Mouse (Mus musculus) heart, embryonic 10.5 days (tissue): ENCODE measurements around the gene Kri1. TPM values are rescaled to one million over a fixed set of nuclear protein-coding genes. Genes with fewer than 3 reads are reported as not detected.
"Not testable (repeated sequence)": the region's sequence is repeated elsewhere in the genome, so short reads cannot be mapped to it uniquely, and the experiment has no call there.

Source experiments
- DNase-seq: peaks from one replicate; pipeline ENCODE4 v3.0.0-alpha.2; 2017; ENCODE audit warnings: low spot score
- H3K27ac ChIP-seq: fragments of 300-500 bp; sonication (generic); 2 replicates; pipeline ENCODE4 v1.5.1; 2016; ENCODE audit warnings: mild to moderate bottlenecking
- H3K27me3 ChIP-seq: fragments of 300-500 bp; sonication (generic); 2 replicates; pipeline ENCODE4 v1.6.1; 2016; ENCODE audit warnings: mild to moderate bottlenecking; ENCODE audit not compliant: poor library complexity, insufficient read depth, severe bottlenecking
- H3K36me3 ChIP-seq: fragments of 300-500 bp; sonication (generic); 2 replicates; pipeline ENCODE4 v1.6.1; 2016; ENCODE audit warnings: mild to moderate bottlenecking, moderate library complexity
- H3K4me1 ChIP-seq: fragments of 300-500 bp; sonication (generic); 2 replicates; pipeline ENCODE4 v1.6.1; 2016; ENCODE audit warnings: mild to moderate bottlenecking
- H3K4me3 ChIP-seq: fragments of 300-500 bp; sonication (generic); 2 replicates; pipeline ENCODE4 v1.5.1; 2016; ENCODE audit warnings: mild to moderate bottlenecking, moderate library complexity
- H3K9me3 ChIP-seq: fragments of 300-500 bp; sonication (generic); 2 replicates; pipeline ENCODE4 v1.6.1; 2016; ENCODE audit warnings: mild to moderate bottlenecking, moderate library complexity
- WGBS: fragments of 180-500 bp; shearing (Covaris S2); methylation state at CpG from one replicate; pipeline ENCODE4 v1.1.7; 2016; 5-methylcytosine and 5-hydroxymethylcytosine counted together
- polyA plus RNA-seq: library from polyadenylated mRNA; unstranded; fragments of >200 nt; fragmentation: Nextera tagmentation; extraction: Ambion mirVana; gene quantifications from 2 replicates; pipeline ENCODE4 v1.2.1, GENCODE M21; 2016

The Kri1 gene
- polyA plus RNA-seq, 1 experiment from 2014 or later: 21.3 TPM

DNA sequence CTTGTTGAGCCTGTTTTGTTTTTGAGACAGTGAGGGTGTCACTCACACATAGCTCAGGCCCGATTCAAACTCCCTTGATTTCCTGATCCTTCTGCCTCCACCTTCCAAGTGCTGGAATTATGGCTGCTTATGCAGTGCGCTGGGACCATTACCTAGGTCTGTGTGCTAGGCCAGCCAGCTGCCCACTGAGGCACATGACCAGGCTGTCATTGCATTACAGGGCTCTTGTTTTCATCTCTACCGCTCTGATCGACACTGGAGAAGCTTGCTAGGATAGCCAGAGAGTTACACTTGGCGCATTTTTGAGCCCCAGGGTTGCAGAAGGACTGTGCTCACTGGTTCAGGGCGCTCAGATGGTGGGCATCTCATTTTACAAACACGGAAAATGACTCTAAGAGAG, 23.9 kb upstream of the Kri1 start:
- Histone ChIP-seq H3K27me3 (peaks cover 19% of the 10 kb centered on the region), H3K27ac (no peak overlapping the region), H3K4me3 (peak overlapping the region; percentile 45), H3K9me3 (no peaks in the 10 kb centered on the region), H3K36me3 (no peaks in the 10 kb centered on the region), H3K4me1 (peaks cover 17% of the 10 kb centered on the region)
- DNase-seq: no peak
- WGBS: 25% methylated on average over 7 of the region's 7 CpGs

DNA sequence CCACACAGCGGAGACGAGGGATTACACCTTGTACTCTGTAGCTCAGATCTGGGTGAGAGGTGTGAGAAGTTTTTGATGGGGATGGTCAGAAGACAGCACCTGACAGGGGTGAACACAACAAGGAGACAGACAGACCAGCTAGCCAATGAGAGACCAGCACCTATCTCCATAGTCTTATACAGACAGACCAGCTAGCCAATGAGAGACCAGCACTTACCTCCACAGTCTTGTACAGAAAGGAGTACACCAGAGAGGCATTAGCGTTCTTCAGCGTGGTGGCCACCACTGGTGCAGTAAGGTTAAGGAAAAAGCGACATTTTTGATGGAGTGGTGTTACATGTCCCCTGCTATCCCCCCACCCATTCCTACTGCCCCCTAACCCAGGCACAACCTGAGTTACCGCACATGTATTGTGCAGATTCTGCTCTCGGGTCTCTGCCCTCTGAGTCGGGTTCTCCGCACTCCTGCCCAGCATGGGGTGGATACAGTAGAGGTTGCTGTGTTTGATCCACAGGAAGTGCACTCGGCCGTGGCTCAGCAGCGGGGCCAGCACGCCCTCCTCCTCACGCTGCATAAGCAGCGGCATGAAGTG, 21.5 kb upstream of the Kri1 start:
- H3K4me1 ChIP-seq: peaks cover 19% of the 10 kb centered on the region
- H3K4me3 ChIP-seq: 0 out of 2 replicates have a peak overlapping the region, but pooled peaks have one; percentile 22
- 68% methylated on average over 15 of the region's 15 CpGs for WGBS
- H3K27ac ChIP-seq: no peak overlapping the region
- peaks cover 19% of the 10 kb centered on the region for H3K27me3 ChIP-seq
- H3K9me3 ChIP-seq: no peaks in the 10 kb centered on the region
- no peaks in the 10 kb centered on the region for H3K36me3 ChIP-seq
- DNase-seq: no peak

DNA sequence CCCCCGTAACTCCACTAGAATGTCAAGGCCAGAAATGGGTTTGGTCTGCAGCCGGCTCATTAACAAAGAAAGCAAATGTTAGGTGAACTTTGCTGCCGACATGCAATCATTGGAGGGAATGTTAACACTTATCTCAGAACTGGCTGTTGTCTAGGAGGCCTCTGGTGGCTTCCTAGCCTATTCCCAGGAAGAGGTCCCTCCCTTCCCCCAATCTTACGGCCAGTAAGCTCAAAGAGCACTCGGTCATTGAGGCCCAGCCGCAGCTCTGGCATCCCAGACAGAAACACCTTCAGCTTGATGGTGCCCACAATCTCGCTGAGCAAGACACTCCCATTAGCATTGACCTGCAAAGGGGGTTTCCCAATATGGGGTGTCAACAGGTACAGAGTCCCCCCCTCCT, 17.3 kb upstream of the Kri1 start:
- no peaks in the 10 kb centered on the region for H3K27me3 ChIP-seq
- no peak overlapping the region for H3K27ac ChIP-seq
- DNase-seq: no peak
- no peak overlapping the region for H3K4me3 ChIP-seq
- H3K36me3 ChIP-seq: no peaks in the 10 kb centered on the region
- WGBS: 73% methylated on average over 7 of the region's 7 CpGs
- no peaks in the 10 kb centered on the region for H3K9me3 ChIP-seq
- H3K4me1 ChIP-seq: peaks cover 11% of the 10 kb centered on the region

DNA sequence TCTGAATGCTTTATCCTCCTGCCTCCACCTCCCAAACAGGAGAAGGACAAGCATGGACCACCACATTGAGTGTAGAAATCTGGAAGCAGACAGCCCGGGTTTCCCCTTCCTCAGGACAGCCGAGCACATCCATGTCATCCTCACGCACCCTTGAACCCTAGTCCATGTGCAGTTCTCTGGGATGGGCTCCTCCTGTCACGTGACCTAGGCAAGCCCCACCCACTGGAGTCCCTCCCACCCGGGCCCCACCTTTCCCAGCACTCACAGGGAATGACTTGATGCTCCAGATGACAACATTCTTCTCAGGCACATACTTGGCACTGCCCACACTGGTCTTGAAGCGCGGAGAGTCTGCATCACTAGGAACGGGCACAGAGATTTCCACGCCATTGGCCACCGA, 11.2 kb upstream of the Kri1 start:
- WGBS: 81% methylated on average over 10 of the region's 10 CpGs

DNA sequence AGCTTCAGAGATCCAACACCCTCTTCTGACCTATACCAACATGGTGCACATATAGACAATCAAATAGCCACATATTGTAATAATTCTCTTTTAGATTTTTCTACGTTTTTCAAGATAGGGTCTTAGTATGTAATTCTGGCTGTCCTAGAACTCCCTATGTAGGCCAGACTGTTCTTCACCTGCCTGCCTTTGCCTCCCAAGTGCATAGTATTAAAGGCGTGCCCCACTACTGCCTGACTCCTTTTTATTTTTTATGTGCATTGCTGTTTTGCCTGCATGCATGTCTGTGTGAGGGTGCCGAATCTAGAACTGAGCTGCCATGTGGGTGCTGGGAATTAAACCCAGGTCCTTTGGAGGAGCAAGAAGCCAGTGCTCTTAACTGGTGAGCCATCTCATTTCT, 4.5 kb upstream of the Kri1 start:
- 91% methylated on average over 3 of the region's 3 CpGs for WGBS
- Histone ChIP-seq H3K27me3 (no peaks in the 10 kb centered on the region), H3K9me3 (no peaks in the 10 kb centered on the region), H3K4me3 (no peak overlapping the region), H3K36me3 (peaks cover 8% of the 10 kb centered on the region), H3K27ac (peak overlapping the region; percentile 64; the same call in 1 of the 2 replicates), H3K4me1 (peaks cover 27% of the 10 kb centered on the region)
- no peak for DNase-seq

More for the DNA sequence above, 11.2 kb upstream of the Kri1 start:
- H3K4me3 ChIP-seq: no peak overlapping the region
- DNase-seq: no peak
- H3K27me3 ChIP-seq: no peaks in the 10 kb centered on the region
- no peaks in the 10 kb centered on the region for H3K36me3 ChIP-seq
- H3K27ac ChIP-seq: no peak overlapping the region
- H3K4me1 ChIP-seq: no peaks in the 10 kb centered on the region
- H3K9me3 ChIP-seq: no peaks in the 10 kb centered on the region

DNA sequence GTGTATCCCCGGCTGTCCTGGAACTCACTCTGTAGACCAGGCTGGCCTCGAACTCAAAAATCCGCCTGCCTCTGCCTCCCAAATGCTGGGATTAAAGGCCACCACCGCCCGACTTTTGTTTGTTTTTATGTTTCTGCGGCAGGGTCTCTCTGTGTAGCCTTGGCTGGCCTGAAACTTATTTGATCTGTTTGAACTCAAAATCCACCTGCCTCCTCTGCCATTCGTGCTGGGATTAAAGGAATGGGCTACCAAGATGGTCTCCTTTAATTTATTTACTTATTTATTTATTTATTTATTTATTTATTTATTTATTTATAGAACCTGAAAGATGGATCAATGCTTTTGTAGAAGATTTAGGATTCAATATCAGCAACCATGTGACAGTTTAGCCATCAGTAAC, 4.1 kb upstream of the Kri1 start:
- Histone ChIP-seq H3K27ac (peak overlapping the region; percentile 86), H3K4me1 (peaks cover 31% of the 10 kb centered on the region), H3K4me3 (peak overlapping the region; percentile 92)
- not testable (repeated sequence) for H3K36me3 ChIP-seq, H3K27me3 ChIP-seq, DNase-seq, H3K9me3 ChIP-seq
- WGBS: 18% methylated on average over 7 of the region's 7 CpGs

DNA sequence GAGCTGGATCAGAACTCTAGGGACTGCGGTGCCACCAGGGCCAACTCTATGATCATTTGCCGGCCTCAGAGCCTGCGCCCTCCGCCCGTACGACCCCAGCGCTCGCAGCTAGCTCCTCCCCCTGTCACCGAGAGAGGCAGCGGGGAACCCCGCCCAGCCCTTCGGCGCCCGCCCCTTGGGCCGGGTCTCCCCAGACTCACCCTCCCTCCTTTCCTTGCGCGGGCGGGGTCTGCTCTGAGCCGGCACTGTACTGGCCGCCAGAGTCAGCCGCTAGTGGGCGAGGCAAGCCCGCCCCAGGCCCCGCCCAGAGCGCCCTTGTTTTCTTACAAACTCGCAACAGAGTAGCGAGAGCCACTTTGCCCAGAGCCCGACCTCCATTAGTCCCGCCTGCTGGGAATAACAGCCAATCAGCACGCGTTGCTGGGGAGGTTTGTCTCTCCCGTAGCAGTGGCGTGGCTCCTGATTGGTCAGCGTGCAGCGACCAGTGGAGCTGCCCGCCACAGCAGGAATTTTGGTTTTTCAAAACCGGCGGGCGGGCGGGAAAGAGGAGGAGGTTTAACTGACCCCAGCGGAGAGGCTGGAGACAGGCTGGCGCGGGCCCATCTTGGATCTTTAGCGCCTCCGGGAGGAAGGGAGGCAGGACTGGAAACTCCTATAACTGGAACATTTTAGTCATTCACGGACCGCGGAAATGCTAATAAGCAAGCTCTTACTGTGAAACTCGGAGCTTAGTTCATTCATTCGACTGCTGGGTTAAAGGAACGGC, 3.4 kb upstream of the Kri1 start, which contains the start of gene Cdkn2d:
Gene Cdkn2d (minus strand): TSS at position 386 of the 766 bp plus-strand sequence.
- H3K9me3 ChIP-seq: no peaks in the 10 kb centered on the region
- H3K27ac ChIP-seq: peak within 1 kb of the TSS; percentile 89
- peaks cover 38% of the 10 kb centered on the region for H3K4me1 ChIP-seq
- DNase-seq: peak; percentile 100
- peak within 1 kb of the TSS; percentile 92 for H3K4me3 ChIP-seq
- WGBS: under 1% methylated on average over 43 of the region's 51 CpGs
- H3K36me3 ChIP-seq: peaks cover 11% of the 10 kb centered on the region
- no peaks in the 10 kb centered on the region for H3K27me3 ChIP-seq

DNA sequence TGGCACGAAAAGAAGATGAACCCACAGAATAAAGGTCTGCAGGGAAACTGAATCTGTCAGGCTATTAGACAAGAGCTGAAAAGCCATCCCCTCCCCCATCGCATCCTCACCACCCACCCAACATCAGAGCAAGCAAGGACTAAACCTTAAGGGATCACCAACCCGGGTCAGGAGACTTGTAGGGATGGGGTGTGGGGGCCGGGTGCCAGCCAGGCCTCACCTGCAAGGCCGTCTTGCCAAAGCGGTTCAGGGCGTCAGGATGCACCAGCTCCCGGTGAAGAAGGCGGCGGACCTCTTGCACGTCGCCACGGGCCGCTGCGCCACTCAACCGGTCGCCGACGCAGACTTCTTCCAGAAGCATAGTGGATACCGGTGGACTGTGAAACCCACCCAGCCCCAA, 2.8 kb upstream of the Kri1 start:
- WGBS: under 1% methylated on average over 20 of the region's 20 CpGs
- peaks cover 15% of the 10 kb centered on the region for H3K36me3 ChIP-seq
- peak overlapping the region; percentile 89 for H3K27ac ChIP-seq
- H3K4me3 ChIP-seq: peak overlapping the region; percentile 92
- H3K9me3 ChIP-seq: no peaks in the 10 kb centered on the region
- DNase-seq: no peak
- H3K27me3 ChIP-seq: no peaks in the 10 kb centered on the region
- H3K4me1 ChIP-seq: peaks cover 38% of the 10 kb centered on the region

DNA sequence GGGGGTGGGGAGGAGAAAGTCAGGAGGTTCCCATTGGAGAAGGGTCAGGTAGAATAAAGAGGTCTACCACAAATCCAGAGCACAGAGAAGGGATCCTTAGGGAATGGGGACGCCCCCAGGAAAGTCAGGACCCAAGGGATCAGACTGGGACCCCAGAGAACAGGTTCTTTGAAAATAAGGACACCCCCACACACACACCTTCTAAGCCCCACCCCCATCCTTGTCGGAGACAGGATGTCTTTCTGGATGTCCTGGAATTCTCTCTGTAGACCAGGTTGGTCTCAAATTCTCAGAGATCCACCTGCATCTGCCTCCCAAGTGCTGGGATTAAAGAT, 1.5 kb upstream of the Kri1 start:
- H3K4me1 ChIP-seq: peaks cover 38% of the 10 kb centered on the region
- no peak for DNase-seq
- H3K36me3 ChIP-seq: peaks cover 26% of the 10 kb centered on the region
- no peaks in the 10 kb centered on the region for H3K27me3 ChIP-seq
- peak overlapping the region; percentile 92 for H3K4me3 ChIP-seq
- H3K9me3 ChIP-seq: no peaks in the 10 kb centered on the region
- peak overlapping the region; percentile 92 for H3K27ac ChIP-seq
- 81% methylated on average over 2 of the region's 2 CpGs for WGBS

DNA sequence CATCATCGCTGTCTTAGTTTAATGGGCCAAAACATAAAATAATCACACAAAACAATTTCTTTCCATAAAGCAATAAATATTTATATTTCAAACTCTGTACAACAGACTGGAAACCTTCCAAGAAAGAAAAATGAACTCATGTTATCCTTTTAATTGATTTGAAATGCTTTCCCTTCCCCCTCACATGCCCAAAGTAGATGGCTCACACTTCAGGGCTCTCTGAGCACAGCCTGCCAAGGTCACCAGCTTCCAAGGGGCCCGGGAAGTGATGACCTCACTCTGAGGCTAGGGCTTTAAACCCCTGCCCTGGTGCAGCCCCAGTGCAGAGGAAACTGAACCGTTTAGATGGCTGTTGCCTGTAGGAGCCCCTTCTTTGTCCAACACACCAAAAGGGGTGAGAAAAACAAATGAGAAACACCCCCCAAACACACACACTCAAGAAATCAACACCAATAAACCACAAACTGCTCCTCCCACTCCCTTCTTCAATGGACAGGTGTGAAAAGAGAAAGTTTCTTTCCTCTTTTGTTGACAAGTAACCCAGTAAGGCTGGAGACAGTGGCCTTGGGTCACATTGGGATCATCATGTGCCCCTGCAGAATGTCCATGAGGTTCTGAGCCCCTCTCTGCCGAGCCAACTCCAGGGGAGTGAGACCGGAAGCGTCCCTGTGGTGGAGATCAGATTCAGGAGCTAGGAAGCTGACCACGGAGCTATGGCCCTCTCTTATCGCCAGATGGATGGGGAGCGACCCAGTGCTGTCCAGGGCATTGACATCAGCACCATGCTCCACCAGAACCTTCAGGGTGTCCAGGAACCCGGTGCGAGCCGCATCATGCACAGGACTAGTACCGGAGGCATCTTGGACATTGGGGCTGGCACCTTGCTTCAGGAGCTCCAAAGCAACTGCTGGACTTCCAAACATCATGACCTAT, 901 bp upstream of the Kri1 start:
- 73% methylated on average over 13 of the region's 13 CpGs for whole genome bisulfite sequencing
- no peaks in the 10 kb centered on the region for H3K9me3 ChIP-seq
- DNase-seq: no peak
- H3K27ac ChIP-seq: peak overlapping the region; percentile 92
- peaks cover 33% of the 10 kb centered on the region for H3K36me3 ChIP-seq
- H3K27me3 ChIP-seq: no peaks in the 10 kb centered on the region
- H3K4me3 ChIP-seq: peak overlapping the region; percentile 92
- peaks cover 38% of the 10 kb centered on the region for H3K4me1 ChIP-seq

DNA sequence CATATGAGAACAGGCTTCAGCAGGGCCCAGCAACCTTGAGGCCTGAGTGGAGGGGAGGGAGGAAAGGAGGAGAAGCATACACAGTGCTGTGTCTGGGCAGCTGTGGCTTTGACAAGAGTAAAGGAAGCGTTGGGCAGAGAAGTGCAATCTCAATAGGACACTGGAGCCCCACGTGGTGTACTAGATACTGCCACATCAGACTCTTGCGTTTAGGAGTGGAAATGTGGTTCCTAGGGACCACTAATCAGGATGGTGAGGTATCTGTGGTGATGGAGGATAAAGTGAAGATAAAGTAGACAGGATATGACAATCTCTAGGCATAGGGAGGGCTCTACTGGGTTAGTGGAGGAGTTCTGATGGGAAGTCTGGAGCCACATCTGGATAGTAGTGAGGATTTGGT, 1.0 kb downstream of the Kri1 start:
- no peaks in the 10 kb centered on the region for H3K27me3 ChIP-seq
- no peaks in the 10 kb centered on the region for H3K9me3 ChIP-seq
- H3K4me3 ChIP-seq: peak overlapping the region; percentile 92
- peaks cover 47% of the 10 kb centered on the region for H3K36me3 ChIP-seq
- peaks cover 38% of the 10 kb centered on the region for H3K4me1 ChIP-seq
- 52% methylated on average over 3 of the region's 3 CpGs for WGBS
- DNase-seq: no peak
- no peak overlapping the region; the same call in 1 of the 2 replicates for H3K27ac ChIP-seq

DNA sequence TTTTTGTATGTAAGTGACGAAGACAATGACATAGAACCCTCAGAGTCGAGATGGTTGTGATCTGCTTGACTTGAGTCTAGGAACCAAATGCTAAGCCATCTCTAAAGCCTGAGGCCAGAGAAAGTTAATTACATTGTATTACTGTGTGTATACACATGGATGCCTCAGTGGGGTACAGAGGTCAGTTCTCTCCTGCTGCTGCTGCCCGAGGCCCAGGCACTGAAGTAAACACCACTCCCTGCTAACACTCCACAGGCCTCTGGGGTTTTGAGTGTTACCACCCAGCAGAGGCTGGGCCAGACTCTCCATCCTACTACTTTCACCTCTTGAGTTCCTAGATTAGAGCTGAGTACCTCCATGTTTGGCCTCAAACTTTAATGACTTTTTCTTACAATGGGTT, 3.8 kb downstream of the Kri1 start:
- Histone ChIP-seq H3K27me3 (no peaks in the 10 kb centered on the region), H3K4me3 (no peak overlapping the region), H3K36me3 (peaks cover 70% of the 10 kb centered on the region), H3K27ac (no peak overlapping the region), H3K9me3 (no peaks in the 10 kb centered on the region), H3K4me1 (peaks cover 27% of the 10 kb centered on the region)
- 88% methylated on average over 3 of the region's 3 CpGs for WGBS
- DNase-seq: no peak

DNA sequence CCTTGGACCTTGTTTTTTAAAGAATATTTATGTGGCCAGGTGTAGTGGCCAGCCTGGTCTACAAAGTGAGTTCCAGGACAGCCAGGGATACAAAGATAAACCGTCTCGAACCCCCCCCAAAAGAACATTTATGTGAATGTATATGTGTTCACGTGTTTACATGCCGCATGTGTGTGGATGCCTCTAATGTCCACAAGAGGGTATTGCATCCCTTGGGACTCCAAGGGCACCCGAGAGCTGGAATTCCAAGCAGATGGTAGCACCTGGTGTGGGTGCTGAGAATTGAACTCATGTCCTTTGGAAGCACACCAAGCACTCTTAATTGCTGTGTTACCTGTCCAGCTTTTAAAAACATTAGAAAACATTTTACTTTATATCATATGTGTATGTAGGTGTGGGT, 4.2 kb downstream of the Kri1 start:
- Histone ChIP-seq H3K9me3 (no peaks in the 10 kb centered on the region), H3K27ac (no peak overlapping the region), H3K27me3 (no peaks in the 10 kb centered on the region), H3K4me3 (no peak overlapping the region), H3K36me3 (peaks cover 70% of the 10 kb centered on the region), H3K4me1 (peaks cover 23% of the 10 kb centered on the region)
- DNase-seq: no peak
- 91% methylated on average over 5 of the region's 5 CpGs for WGBS
